In the genomic region with DNA sequence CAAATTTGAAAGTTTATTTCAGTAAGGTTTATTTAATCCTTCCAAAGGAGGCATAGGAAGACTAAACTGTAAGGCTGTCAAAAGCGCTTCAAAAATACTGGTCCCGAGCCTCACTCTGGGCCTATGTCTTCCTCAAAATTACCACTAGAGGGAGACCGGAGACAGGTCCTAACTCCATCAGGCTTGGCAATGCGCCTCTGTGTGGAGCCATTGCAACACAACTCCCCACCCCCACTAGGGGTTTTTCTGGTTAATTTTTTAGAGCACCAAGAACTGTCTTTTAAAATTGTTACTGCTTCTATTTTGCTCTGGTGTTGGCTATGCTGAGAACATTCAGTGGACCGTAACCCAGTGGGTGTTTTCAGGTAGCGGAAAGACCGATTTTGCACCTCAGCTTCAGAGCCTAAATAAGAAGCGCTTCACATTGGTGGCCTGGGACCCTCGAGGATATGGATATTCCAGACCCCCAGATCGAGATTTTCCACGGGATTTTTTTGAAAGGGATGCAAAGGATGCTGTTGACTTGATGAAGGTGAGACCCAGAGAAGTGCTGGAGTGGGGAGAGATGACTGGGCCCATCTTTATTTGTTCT, we compare ENCODE assay signal across 7 mouse cellular contexts. TPM values are rescaled to one million over a fixed set of nuclear protein-coding genes. Genes with fewer than 3 reads are reported as not detected.
DNase-seq lines count a peak whose midpoint lies in the region; ATAC-seq lines count a peak whose summit lies in the region.

No protein-coding gene starts in this region.

- no peak overlapping the region for H3K4me2 ChIP-seq in midbrain, embryonic 14.5 days (ENCODE audit: low read length)

- 44% methylated on average over 11 of the region's 11 CpGs for WGBS in limb, embryonic 10.5 days
- 39% methylated on average over 11 of the region's 11 CpGs for WGBS in midbrain, embryonic 14.5 days

- H3K4me3 ChIP-seq in limb, embryonic 10.5 days, result no peak overlapping the region
- H3K4me3 ChIP-seq in midbrain, embryonic 14.5 days (replicated peaks; ENCODE audit: low read depth, low read length), result no peak overlapping the region

- H3K4me1 ChIP-seq in limb, embryonic 10.5 days, result peaks cover 3% of the 10 kb centered on the region; the same call in 1 of the 2 replicates
- no peaks in the 10 kb centered on the region for H3K4me1 ChIP-seq in midbrain, embryonic 14.5 days (ENCODE audit: control insufficient read depth, insufficient read depth, low read length)

- no peaks in the 10 kb centered on the region for H3K27me3 ChIP-seq in limb, embryonic 10.5 days (ENCODE audit: low read depth, poor library complexity, severe bottlenecking)
- H3K27me3 ChIP-seq in midbrain, embryonic 14.5 days (ENCODE audit: control insufficient read depth, insufficient read depth, low read length), result no peaks in the 10 kb centered on the region

- H3K9ac ChIP-seq in midbrain, embryonic 14.5 days (replicated peaks; ENCODE audit: low read length), result no peak overlapping the region

- peaks cover 12% of the 10 kb centered on the region for H3K36me3 ChIP-seq in limb, embryonic 10.5 days
- peaks cover 16% of the 10 kb centered on the region for H3K36me3 ChIP-seq in midbrain, embryonic 14.5 days (ENCODE audit: control insufficient read depth, insufficient read depth, low read length)

- no peaks in the 10 kb centered on the region for H3K9me3 ChIP-seq in limb, embryonic 10.5 days (replicated peaks)
- H3K9me3 ChIP-seq in midbrain, embryonic 14.5 days (ENCODE audit: control insufficient read depth, low read length), result no peaks in the 10 kb centered on the region

- peak; percentile 88 for ATAC-seq in granulocyte monocyte progenitor cell, adult 5-6 weeks (replicated peaks; ENCODE audit: poor library complexity, severe bottlenecking)
- peak; percentile 92 for ATAC-seq in midbrain, embryonic 14.5 days (ENCODE audit: low FRiP score, low TSS enrichment)

- DNase-seq in adrenal gland, adult 8-10 months, result peak; percentile 61
- DNase-seq in embryo, embryonic 11.5 days (ENCODE audit: low read depth, low spot score), result peak; percentile 60
- peak; percentile 91 for DNase-seq in kidney, adult 11 months
- DNase-seq in limb, embryonic 10.5 days (ENCODE audit: low spot score), result peak; percentile 60
- peak; percentile 93 for DNase-seq in midbrain, embryonic 14.5 days
- DNase-seq in spleen, adult 12 weeks (ENCODE audit: low spot score), result peak; percentile 35

- no peak overlapping the region for H3K27ac ChIP-seq in limb, embryonic 10.5 days
- H3K27ac ChIP-seq in midbrain, embryonic 14.5 days (replicated peaks; ENCODE audit: low read depth, low read length), result no peak overlapping the region

RNA-seq across cellular contexts. Expression of a gene that starts 9.1 kb away (rescaled TPM):
- total RNA-seq in adrenal gland, adult 8-10 months (2022), result 100 to 1,000 TPM in 2 of 4 experiments, 10 to 100 TPM in 2; 91.3 to 124 (median 102) TPM
- total RNA-seq in granulocyte monocyte progenitor cell, adult 5-6 weeks (2014; fragmentation: Nextera tagmentation), result 88.3 and 115 TPM in 2 replicates
- total RNA-seq in granulocyte monocyte progenitor cell, adult 5-6 weeks (2017), result 39.5 and 45.5 TPM in 2 replicates
- polyA plus RNA-seq in limb, embryonic 10.5 days (2016; fragmentation: Nextera tagmentation; extraction: Ambion mirVana), result 30.6 and 33.6 TPM in 2 replicates
- 28.7 and 36.8 TPM in 2 replicates for polyA plus RNA-seq in midbrain, embryonic 14.5 days (2014; fragmentation: Nextera tagmentation; extraction: Ambion mirVana)

RNA-seq across cellular contexts. Expression of a gene that starts 31.3 kb away (rescaled TPM):
- 10 to 100 TPM; 21.4 to 34.1 (median 28.2) TPM for total RNA-seq in adrenal gland, adult 8-10 months (2022)
- total RNA-seq in granulocyte monocyte progenitor cell, adult 5-6 weeks (2014; fragmentation: Nextera tagmentation), result 2.3 and 3.4 TPM in 2 replicates
- 7.0 and 8.5 TPM in 2 replicates for total RNA-seq in granulocyte monocyte progenitor cell, adult 5-6 weeks (2017)
- polyA plus RNA-seq in limb, embryonic 10.5 days (2016; fragmentation: Nextera tagmentation; extraction: Ambion mirVana), result 44.3 and 44.7 TPM in 2 replicates
- 2,201 and 2,712 TPM in 2 replicates for polyA plus RNA-seq in midbrain, embryonic 14.5 days (2014; fragmentation: Nextera tagmentation; extraction: Ambion mirVana)

RNA-seq across cellular contexts. Expression of a gene that starts 43.9 kb away (rescaled TPM):
- 100 to 1,000 TPM; 448 to 750 (median 575) TPM for total RNA-seq in adrenal gland, adult 8-10 months (2022)
- 6.7 and 24.5 TPM in 2 replicates for total RNA-seq in granulocyte monocyte progenitor cell, adult 5-6 weeks (2014; fragmentation: Nextera tagmentation)
- 8.6 and 8.7 TPM in 2 replicates for total RNA-seq in granulocyte monocyte progenitor cell, adult 5-6 weeks (2017)
- polyA plus RNA-seq in limb, embryonic 10.5 days (2016; fragmentation: Nextera tagmentation; extraction: Ambion mirVana), result 26.4 and 35.7 TPM in 2 replicates
- polyA plus RNA-seq in midbrain, embryonic 14.5 days (2014; fragmentation: Nextera tagmentation; extraction: Ambion mirVana), result 31.0 and 40.0 TPM in 2 replicates

RNA-seq across cellular contexts. Expression of a gene that starts 44.4 kb away (rescaled TPM):
- 10 to 100 TPM; 28.2 to 33.1 (median 31.6) TPM for total RNA-seq in adrenal gland, adult 8-10 months (2022)
- total RNA-seq in granulocyte monocyte progenitor cell, adult 5-6 weeks (2014; fragmentation: Nextera tagmentation), result 37.3 and 42.8 TPM in 2 replicates
- total RNA-seq in granulocyte monocyte progenitor cell, adult 5-6 weeks (2017), result 52.7 and 67.2 TPM in 2 replicates
- 9.0 and 9.7 TPM in 2 replicates for polyA plus RNA-seq in limb, embryonic 10.5 days (2016; fragmentation: Nextera tagmentation; extraction: Ambion mirVana)
- 4.2 and 4.7 TPM in 2 replicates for polyA plus RNA-seq in midbrain, embryonic 14.5 days (2014; fragmentation: Nextera tagmentation; extraction: Ambion mirVana)

Comparison
In these comparisons a context has a peak if more than half of its experiments do, and no peak if none do; other contexts are left out.
1. DNase-seq: peak in every context shown above with its lines; median percentile 93 in midbrain, embryonic 14.5 days; 91 in kidney, adult 11 months; 61 in adrenal gland, adult 8-10 months; 60 in embryo, embryonic 11.5 days; 60 in limb, embryonic 10.5 days; 35 in spleen, adult 12 weeks.
2. RNA of a gene that starts 43.9 kb away (total RNA-seq): 448 to 750 TPM in adrenal gland, adult 8-10 months; 6.7 to 24.5 TPM in granulocyte monocyte progenitor cell, adult 5-6 weeks; every median in the first group is over 10 times any median in the second.